In genomic region chr4:120064696-120065095, GRCm38 (mm10) we compare ENCODE assay signal across 41 mouse cellular contexts. TPM values are rescaled to one million over a fixed set of nuclear protein-coding genes. Genes with fewer than 3 reads are reported as not detected.
"Had no signal": no experiment of that assay in that cellular context is flagged by ENCODE, and none has a peak within 500 bp of the region (broad histone marks: within the 10 kb centered on the region; RNA-seq: fewer than 3 reads in every experiment).

AL607142.1 (plus strand) TSS chr4:120064996.

- ATAC-seq: hindbrain, postnatal 0 days; intestine, embryonic 16.5 days; liver, embryonic 12.5 days had no signal

- H3K27me3 ChIP-seq: heart, embryonic 15.5 days; hindbrain, embryonic 13.5 days; hindbrain, embryonic 15.5 days; limb, embryonic 13.5 days; liver, embryonic 12.5 days had no signal

- H3K36me3 ChIP-seq: heart, embryonic 13.5 days; heart, embryonic 15.5 days; hindbrain, embryonic 13.5 days; hindbrain, embryonic 15.5 days; kidney, embryonic 15.5 days; limb, embryonic 13.5 days; limb, embryonic 15.5 days; liver, embryonic 12.5 days had no signal

- H3K9me3 ChIP-seq: heart, embryonic 13.5 days; heart, embryonic 15.5 days; hindbrain, embryonic 13.5 days; hindbrain, embryonic 15.5 days; kidney, embryonic 15.5 days; limb, embryonic 13.5 days; limb, embryonic 15.5 days; liver, embryonic 12.5 days had no signal

- DNase-seq: gastrocnemius, adult 2 months; gastrocnemius, postnatal 10 days; gastrocnemius, postnatal 25 days; heart, adult 11 months; heart, adult 2 months; heart, postnatal 14 days; heart, postnatal 36 days; kidney, adult 11 months; kidney, adult 2 months; kidney, adult 9 months; kidney, postnatal 14 days; kidney, postnatal 36 days; layer of hippocampus, postnatal 36 days; left cerebral cortex, postnatal 4 days had no signal

- H3K9ac ChIP-seq: heart, embryonic 13.5 days; heart, embryonic 15.5 days; hindbrain, embryonic 13.5 days; hindbrain, embryonic 15.5 days; kidney, embryonic 15.5 days; limb, embryonic 13.5 days; limb, embryonic 15.5 days; liver, embryonic 12.5 days; liver, embryonic 14.5 days had no signal

- H3K27ac ChIP-seq: gastrocnemius, adult 2 months; heart, adult 2 months; heart, embryonic 13.5 days; heart, embryonic 15.5 days; hindbrain, embryonic 13.5 days; hindbrain, embryonic 15.5 days; hindbrain, postnatal 0 days; kidney, embryonic 15.5 days; kidney, postnatal 0 days; limb, embryonic 13.5 days; limb, embryonic 15.5 days; liver, embryonic 12.5 days; liver, embryonic 14.5 days had no signal

- H3K4me1 ChIP-seq: limb, embryonic 13.5 days; liver, embryonic 12.5 days had no signal

- H3K4me3 ChIP-seq: gastrocnemius, adult 2 months; heart, adult 2 months; heart, embryonic 13.5 days; heart, embryonic 15.5 days; hindbrain, embryonic 13.5 days; hindbrain, embryonic 15.5 days; kidney, embryonic 15.5 days; limb, embryonic 13.5 days; limb, embryonic 15.5 days; liver, embryonic 12.5 days had no signal

- H3K4me2 ChIP-seq: heart, embryonic 11.5 days; heart, embryonic 13.5 days; heart, embryonic 15.5 days; hindbrain, embryonic 13.5 days; hindbrain, embryonic 15.5 days; kidney, embryonic 15.5 days; limb, embryonic 13.5 days; limb, embryonic 15.5 days; liver, embryonic 12.5 days had no signal

RNA-seq across cellular contexts. Expression of gene AL607142.1, which starts in this region (rescaled TPM):
- total RNA-seq: gastrocnemius, adult 2 months; gastrocnemius, postnatal 10 days; gastrocnemius, postnatal 25 days; heart, adult 2 months; heart, postnatal 14 days; heart, postnatal 36 days; hematopoietic stem cell, adult 5-6 weeks; hindbrain, postnatal 0 days; layer of hippocampus, adult 18-20 months; layer of hippocampus, postnatal 14 days; layer of hippocampus, postnatal 36 days; left cerebral cortex, adult 8-10 months; left cerebral cortex, postnatal 10 days; left cerebral cortex, postnatal 25 days; left cerebral cortex, postnatal 4 days; liver, adult 2 months had no signal
- polyA plus RNA-seq: frontal cortex, adult 2 months; gonadal fat pad, adult 2 months; heart, adult 2 months; heart, embryonic 11.5 days; heart, embryonic 13.5 days; heart, embryonic 15.5 days; heart, postnatal 0 days; hindbrain, embryonic 11.5 days; hindbrain, embryonic 13.5 days; hindbrain, embryonic 15.5 days; hindbrain, postnatal 0 days; intestine, embryonic 14.5 days; intestine, embryonic 16.5 days; kidney, adult 2 months; kidney, embryonic 15.5 days; kidney, postnatal 0 days; large intestine, adult 2 months; limb, embryonic 11.5 days; limb, embryonic 13.5 days; limb, embryonic 15.5 days; liver, adult 2 months; liver, embryonic 12.5 days; liver, embryonic 14.5 days had no signal
